Mouse (Mus musculus) testis, adult 2 months (tissue): ENCODE results near the gene Cyth1. TPM values are rescaled to one million over a fixed set of nuclear protein-coding genes. Genes with fewer than 3 reads are reported as not detected.

Source experiments
- H3K27ac ChIP-seq: fragments of 200-500 bp; 2 replicates; pipeline ENCODE4 v1.5.1; 2012; ENCODE audit warnings: low read depth, low read length; ENCODE audit not compliant: control insufficient read depth, insufficient read depth
- H3K27me3 ChIP-seq: fragments of 200-500 bp; 2 replicates; pipeline ENCODE4 v1.6.1; 2012; ENCODE audit warnings: mild to moderate bottlenecking, low read length, moderate library complexity; ENCODE audit not compliant: control insufficient read depth, insufficient read depth
- H3K36me3 ChIP-seq: fragments of 200-500 bp; 2 replicates; pipeline ENCODE4 v1.6.1; 2012; ENCODE audit warnings: mild to moderate bottlenecking, low read length; ENCODE audit not compliant: control insufficient read depth, insufficient read depth
- H3K4me1 ChIP-seq: fragments of 200-500 bp; 2 replicates; pipeline ENCODE4 v1.6.1; 2012; ENCODE audit warnings: low read length; ENCODE audit not compliant: control insufficient read depth, insufficient read depth
- H3K4me3 ChIP-seq: fragments of 200-500 bp; 2 replicates; pipeline ENCODE4 v1.5.1; 2012; ENCODE audit warnings: low read depth, mild to moderate bottlenecking, low read length, moderate library complexity, mixed read lengths; ENCODE audit not compliant: control insufficient read depth
- CTCF ChIP-seq: fragments of 200-500 bp; IDR thresholded peaks from 2 replicates; pipeline ENCODE4 v1.5.1; 2012; ENCODE audit warnings: low read depth, mild to moderate bottlenecking, inconsistent platforms, low read length, moderate library complexity; ENCODE audit not compliant: control insufficient read depth, insufficient read depth, insufficient replicate concordance
- POLR2A ChIP-seq: fragments of 200-500 bp; IDR thresholded peaks from 2 replicates; pipeline ENCODE4 v1.6.1; 2012; ENCODE audit warnings: low read depth, mild to moderate bottlenecking, inconsistent platforms, low read length, moderate library complexity; ENCODE audit not compliant: control insufficient read depth
- polyA plus RNA-seq: library from polyadenylated mRNA; depleted of rRNA; stranded (reverse); fragments of >200 nt; gene quantifications from 2 replicates; pipeline ENCODE4 v1.2.3, GENCODE M21; 2012

Cyth1 gene
- polyA plus RNA-seq, 1 experiment = 31.9 TPM

GRCm38 (mm10) chr11:118121592-118121991 lies 126.8 kb downstream of the Cyth1 start:
- Histone ChIP-seq H3K27ac (no peak overlapping the region), H3K4me1 (no peaks in the 10 kb centered on the region; the same call in 1 of the 2 replicates), H3K36me3 (peaks cover 1% of the 10 kb centered on the region; the same call in 1 of the 2 replicates), H3K4me3 (no peak overlapping the region), H3K27me3 (no peaks in the 10 kb centered on the region)
- TF ChIP-seq POLR2A (no peak), CTCF (no peak)

- TF ChIP-seq POLR2A (no peak), CTCF (no peak)
- Histone ChIP-seq H3K27me3 (no peaks in the 10 kb centered on the region), H3K4me1 (no peaks in the 10 kb centered on the region), H3K4me3 (no peak overlapping the region), H3K27ac (no peak overlapping the region), H3K36me3 (peaks cover 1% of the 10 kb centered on the region; the same call in 1 of the 2 replicates)
Observed at GRCm38 (mm10) chr11:118118777-118119176, 129.6 kb downstream of the Cyth1 start.

- no peak overlapping the region for H3K27ac ChIP-seq
- H3K4me3 ChIP-seq = no peak overlapping the region
- TF ChIP-seq POLR2A (no peak), CTCF (no peak)
- H3K36me3 ChIP-seq = peaks cover 2% of the 10 kb centered on the region
- no peaks in the 10 kb centered on the region for H3K4me1 ChIP-seq
- H3K27me3 ChIP-seq = no peaks in the 10 kb centered on the region
Observed at GRCm38 (mm10) chr11:118114581-118115110, 133.7 kb downstream of the Cyth1 start.

- no peaks in the 10 kb centered on the region for H3K4me1 ChIP-seq
- peaks cover 2% of the 10 kb centered on the region for H3K36me3 ChIP-seq
- no peaks in the 10 kb centered on the region for H3K27me3 ChIP-seq
- H3K4me3 ChIP-seq = no peak overlapping the region
- H3K27ac ChIP-seq = no peak overlapping the region
- TF ChIP-seq CTCF = no peak
Observed at GRCm38 (mm10) chr11:118113516-118114205, 134.7 kb downstream of the Cyth1 start.

- no peaks in the 10 kb centered on the region for H3K4me1 ChIP-seq
- TF ChIP-seq POLR2A (no peak), CTCF (peak; percentile 93; the same call in 1 of the 2 replicates)
- H3K36me3 ChIP-seq = no peaks in the 10 kb centered on the region
- no peak overlapping the region for H3K4me3 ChIP-seq
- H3K27ac ChIP-seq = no peak overlapping the region
- H3K27me3 ChIP-seq = no peaks in the 10 kb centered on the region
Observed at GRCm38 (mm10) chr11:118104001-118104400, 144.4 kb downstream of the Cyth1 start.

GRCm38 (mm10) chr11:118103383-118103782 lies 145.0 kb downstream of the Cyth1 start:
- H3K36me3 ChIP-seq = no peaks in the 10 kb centered on the region

GRCm38 (mm10) chr11:118102838-118103237 lies 145.6 kb downstream of the Cyth1 start:
- Histone ChIP-seq H3K27me3 (no peaks in the 10 kb centered on the region), H3K27ac (no peak overlapping the region), H3K4me3 (no peak overlapping the region), H3K36me3 (no peaks in the 10 kb centered on the region), H3K4me1 (no peaks in the 10 kb centered on the region)
- no peak for TF ChIP-seq POLR2A
- peak; percentile 100 for TF ChIP-seq CTCF

More at GRCm38 (mm10) chr11:118103383-118103782, 145.0 kb downstream of the Cyth1 start:
- Histone ChIP-seq H3K27ac (no peak overlapping the region), H3K4me3 (no peak overlapping the region), H3K4me1 (no peaks in the 10 kb centered on the region), H3K27me3 (no peaks in the 10 kb centered on the region)
- TF ChIP-seq CTCF = no peak
